Mouse (Mus musculus) lung, postnatal 0 days (tissue): ENCODE data around the gene Sdf2l1. TPM values are rescaled to one million over a fixed set of nuclear protein-coding genes. Genes with fewer than 3 reads are reported as not detected.
A peak's percentile ranks its signal among the peaks of the same experiment; 100 is the strongest.
"Not testable (repeated sequence)": the region's sequence is repeated elsewhere in the genome, so short reads cannot be mapped to it uniquely, and the experiment has no call there.

Experiments
- ATAC-seq: fragments of 200-750 bp; cut with Nextera tagmentation; 2 replicates; pipeline ENCODE4 v1.8.0; 2017; ENCODE audit warnings: moderate library complexity
- DNase-seq: peaks from one replicate; pipeline ENCODE4 v3.0.0-alpha.2; 2016; ENCODE audit warnings: low spot score
- H3K27ac ChIP-seq: fragments of 300-500 bp; sonication (generic); 2 replicates; pipeline ENCODE4 v1.5.1; 2014; ENCODE audit warnings: antibody characterized with exemption, mild to moderate bottlenecking, low read length, mixed read lengths
- H3K27me3 ChIP-seq: fragments of 300-500 bp; sonication (generic); replicated peaks from 2 replicates; pipeline ENCODE4 v1.6.1; 2014; ENCODE audit warnings: low read length, mixed read lengths; ENCODE audit not compliant: insufficient read depth
- H3K36me3 ChIP-seq: fragments of 300-500 bp; sonication (generic); 2 replicates; pipeline ENCODE4 v1.6.1; 2014; ENCODE audit warnings: low read length, mixed read lengths; ENCODE audit not compliant: insufficient read depth
- H3K4me1 ChIP-seq: fragments of 300-500 bp; sonication (generic); 2 replicates; pipeline ENCODE4 v1.6.1; 2014; ENCODE audit warnings: antibody characterized with exemption, low read depth, low read length, mixed read lengths; ENCODE audit not compliant: insufficient read depth
- H3K4me2 ChIP-seq: fragments of 300-500 bp; sonication (generic); replicated peaks from 2 replicates; pipeline ENCODE4 v1.6.1; 2014; ENCODE audit warnings: low read depth, mild to moderate bottlenecking, low read length, moderate library complexity, mixed read lengths
- H3K4me3 ChIP-seq: fragments of 300-500 bp; sonication (generic); 2 replicates; pipeline ENCODE4 v1.5.1; 2014; ENCODE audit warnings: low read depth, low read length
- H3K9ac ChIP-seq: fragments of 300-500 bp; sonication (generic); replicated peaks from 2 replicates; pipeline ENCODE4 v1.6.1; 2014; ENCODE audit warnings: low read depth, mild to moderate bottlenecking
- H3K9me3 ChIP-seq: fragments of 300-500 bp; sonication (generic); 2 replicates; pipeline ENCODE4 v1.6.1; 2016; ENCODE audit warnings: low read length, mixed read lengths
- CTCF ChIP-seq: IDR thresholded peaks from 2 replicates; pipeline ENCODE4 v1.5.1; 2016; ENCODE audit warnings: antibody characterized with exemption, mild to moderate bottlenecking
- EP300 ChIP-seq: IDR thresholded peaks from 2 replicates; pipeline ENCODE4 v1.6.1; 2016; ENCODE audit warnings: antibody characterized with exemption, mild to moderate bottlenecking, control low read depth
- WGBS: fragments of 180-500 bp; shearing (Covaris S2); extraction: QIAGEN DNeasy Blood & Tissue Kit; methylation state at CpG from one replicate; pipeline ENCODE4 v1.1.7; 2014; 5-methylcytosine and 5-hydroxymethylcytosine counted together
- polyA plus RNA-seq: library from polyadenylated mRNA; unstranded; fragments of >200 nt; fragmentation: Nextera tagmentation; extraction: Ambion mirVana; gene quantifications from 2 replicates; pipeline ENCODE4 v1.2.1, GENCODE M21; 2015

Gene Sdf2l1
- polyA plus RNA-seq, 1 experiment from 2014 or later, result 20.6 TPM

- Histone ChIP-seq H3K9me3 (no peaks in the 10 kb centered on the region), H3K4me2 (no peak overlapping the region), H3K27me3 (no peaks in the 10 kb centered on the region), H3K9ac (no peak overlapping the region), H3K27ac (no peak overlapping the region), H3K36me3 (peaks cover 15% of the 10 kb centered on the region), H3K4me1 (no peaks in the 10 kb centered on the region), H3K4me3 (no peak overlapping the region)
- ATAC-seq (no peak), DNase-seq (no peak)
- TF ChIP-seq CTCF, result no peak
- no peak for TF ChIP-seq EP300
Measured at GRCm38 (mm10) chr16:17167179-17167578, 35.0 kb upstream of the Sdf2l1 start.

DNA sequence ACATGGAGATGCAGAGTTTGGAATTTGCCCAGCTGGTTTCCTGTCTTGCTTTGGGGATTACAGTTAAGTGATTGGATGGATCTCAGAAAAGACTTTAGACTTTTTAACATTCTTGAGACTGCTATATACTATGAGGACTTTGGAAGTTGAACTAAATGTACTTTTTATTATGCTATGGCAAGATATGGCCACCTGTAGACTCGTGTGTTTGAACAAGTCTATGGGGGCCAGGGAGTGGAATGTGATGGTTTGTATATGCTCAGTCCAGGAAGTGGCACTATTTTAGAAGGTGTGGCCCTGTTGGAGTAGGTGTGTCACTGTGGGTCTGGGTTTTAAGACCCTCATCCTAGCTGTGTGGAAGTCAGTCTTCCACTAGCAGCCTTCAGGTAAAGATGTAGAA lies 33.3 kb upstream of the Sdf2l1 start:
- peaks cover 13% of the 10 kb centered on the region; the same call in 1 of the 2 replicates for H3K36me3 ChIP-seq
- H3K9me3 ChIP-seq, H3K27me3 ChIP-seq, H3K4me1 ChIP-seq, H3K9ac ChIP-seq, DNase-seq, H3K27ac ChIP-seq, H3K4me2 ChIP-seq, ATAC-seq, H3K4me3 ChIP-seq: not testable (repeated sequence)
- 67% methylated on average over 1 of the region's 1 CpGs for WGBS

- H3K27ac ChIP-seq, result no peak overlapping the region
- no peak overlapping the region for H3K9ac ChIP-seq
- no peak for TF ChIP-seq EP300
- TF ChIP-seq CTCF, result no peak
- ATAC-seq (no peak), DNase-seq (no peak)
- no peak overlapping the region for H3K4me3 ChIP-seq
- H3K4me1 ChIP-seq, result no peaks in the 10 kb centered on the region
- 98% methylated on average over 2 of the region's 2 CpGs for WGBS
- peaks cover 18% of the 10 kb centered on the region for H3K36me3 ChIP-seq
- no peaks in the 10 kb centered on the region for H3K27me3 ChIP-seq
- H3K4me2 ChIP-seq, result no peak overlapping the region
- no peaks in the 10 kb centered on the region for H3K9me3 ChIP-seq
Measured at GRCm38 (mm10) chr16:17154346-17154745, 22.2 kb upstream of the Sdf2l1 start.

DNA sequence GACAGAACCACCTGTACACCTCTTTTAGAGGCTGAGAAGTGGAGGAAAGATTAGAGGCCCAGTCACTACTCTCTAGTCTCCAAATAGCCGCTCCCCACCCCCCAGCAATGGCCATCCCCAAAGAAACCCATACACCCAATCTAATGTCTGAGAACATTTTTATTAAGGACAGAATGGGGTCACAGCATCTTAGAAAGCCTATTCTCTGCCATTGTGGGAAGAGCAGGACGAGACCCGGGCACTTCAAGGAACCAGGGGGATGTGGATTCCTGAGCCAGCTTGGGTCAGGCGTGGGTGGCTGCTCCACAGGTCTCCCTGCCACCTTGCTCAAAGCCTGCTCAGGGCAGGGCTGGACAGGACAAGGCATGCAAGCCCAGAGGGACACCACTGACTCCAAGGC lies 19.7 kb upstream of the Sdf2l1 start:
- DNase-seq (no peak), ATAC-seq (no peak)
- no peak for TF ChIP-seq EP300
- TF ChIP-seq CTCF, result no peak
- Histone ChIP-seq H3K36me3 (peaks cover 18% of the 10 kb centered on the region), H3K4me1 (peaks cover 13% of the 10 kb centered on the region; the same call in 1 of the 2 replicates), H3K27me3 (no peaks in the 10 kb centered on the region), H3K9ac (no peak overlapping the region), H3K27ac (no peak overlapping the region), H3K4me2 (no peak overlapping the region), H3K4me3 (no peak overlapping the region), H3K9me3 (no peaks in the 10 kb centered on the region)
- WGBS, result 93% methylated on average over 4 of the region's 4 CpGs

- H3K4me3 ChIP-seq, result no peak overlapping the region
- DNase-seq (no peak), ATAC-seq (no peak)
- H3K9ac ChIP-seq, result no peak overlapping the region
- no peaks in the 10 kb centered on the region for H3K27me3 ChIP-seq
- H3K27ac ChIP-seq, result no peak overlapping the region
- peaks cover 18% of the 10 kb centered on the region for H3K36me3 ChIP-seq
- H3K4me2 ChIP-seq, result no peak overlapping the region
- TF ChIP-seq CTCF (no peak), EP300 (no peak)
- H3K4me1 ChIP-seq, result peaks cover 13% of the 10 kb centered on the region; the same call in 1 of the 2 replicates
- WGBS, result 82% methylated on average over 7 of the region's 7 CpGs
- H3K9me3 ChIP-seq, result no peaks in the 10 kb centered on the region
Measured at GRCm38 (mm10) chr16:17150520-17151258, 18.5 kb upstream of the Sdf2l1 start.

DNA sequence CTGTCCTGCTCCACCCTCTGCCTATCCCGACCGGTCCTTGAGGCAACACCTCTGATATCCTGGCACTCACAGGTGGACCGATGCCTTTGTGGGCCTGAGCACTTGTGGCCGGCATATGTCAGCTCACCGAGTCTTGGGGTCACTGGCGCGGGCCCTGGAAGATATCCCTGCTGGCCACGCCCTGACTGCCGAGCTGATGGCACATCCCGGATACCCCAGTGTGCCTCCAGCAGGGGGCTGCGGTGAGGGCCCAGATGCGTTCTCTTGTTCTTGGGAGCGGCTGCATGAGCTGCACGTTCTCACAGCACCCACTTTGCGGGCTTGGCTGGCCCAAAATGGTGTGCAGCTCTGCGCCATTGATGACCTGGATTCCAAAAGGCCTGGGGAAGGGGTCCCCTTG lies 15.9 kb upstream of the Sdf2l1 start:
- ATAC-seq (peak; percentile 21; the same call in 1 of the 2 replicates), DNase-seq (peak; percentile 16)
- 9% methylated on average over 16 of the region's 16 CpGs for WGBS
- H3K4me2 ChIP-seq, result peak overlapping the region; percentile 95
- H3K9me3 ChIP-seq, result no peaks in the 10 kb centered on the region
- H3K4me3 ChIP-seq, result peak overlapping the region; percentile 40; the same call in 1 of the 2 replicates
- no peak overlapping the region for H3K9ac ChIP-seq
- TF ChIP-seq CTCF, result peak; percentile 58
- no peak for TF ChIP-seq EP300
- no peaks in the 10 kb centered on the region for H3K27me3 ChIP-seq
- 0 out of 2 replicates have a peak, but pooled peaks cover 7% of the 10 kb centered on the region for H3K36me3 ChIP-seq
- H3K4me1 ChIP-seq, result peaks cover 13% of the 10 kb centered on the region; the same call in 1 of the 2 replicates
- no peak overlapping the region for H3K27ac ChIP-seq
